Mouse (Mus musculus): ENCODE data around the gene Incenp. TPM values are rescaled to one million over a fixed set of nuclear protein-coding genes. Genes with fewer than 3 reads are reported as not detected.
"Not testable (repeated sequence)": the region's sequence is repeated elsewhere in the genome, so short reads cannot be mapped to it uniquely, and the experiment has no call there.

Gene Incenp
- polyA plus RNA-seq, 1 experiment from 2014 or later = 43.4 TPM

- Histone ChIP-seq H3K9me3 (ENCODE audit: low read length) (no peaks in the 10 kb centered on the region), H3K27ac (ENCODE audit: low read depth) (no peak overlapping the region), H3K4me2 (ENCODE audit: low read depth, low read length) (peak overlapping the region; percentile 1; the same call in 1 of the 2 replicates), H3K4me3 (ENCODE audit: low read depth, low read length) (no peak overlapping the region), H3K4me1 (ENCODE audit: insufficient read depth) (peaks cover 33% of the 10 kb centered on the region), H3K27me3 (ENCODE audit: insufficient read depth, low read length) (no peaks in the 10 kb centered on the region), H3K9ac (replicated peaks) (no peak overlapping the region), H3K36me3 (replicated peaks; ENCODE audit: insufficient read depth, low read length) (peaks cover 52% of the 10 kb centered on the region)
- TF ChIP-seq EP300 (IDR thresholded peaks at IDR 0.05; ENCODE audit: low read depth) (no peak), CTCF (IDR thresholded peaks at IDR 0.05; ENCODE audit: low read depth) (no peak)
- DNase-seq = peak; percentile 11
- WGBS (ENCODE audit: insufficient replicate concordance) = 51% methylated on average over 5 of the region's 5 CpGs
- ATAC-seq = no peak
These were observed 3.3 kb downstream of the Incenp start for GRCm38 (mm10) chr19:9896067-9896466.

GRCm38 (mm10) chr19:9886771-9887170 is 12.6 kb downstream of the Incenp start:
- H3K36me3 ChIP-seq (replicated peaks; ENCODE audit: insufficient read depth, low read length) = peaks cover 84% of the 10 kb centered on the region
- no peaks in the 10 kb centered on the region for H3K9me3 ChIP-seq (ENCODE audit: low read length)
- no peak overlapping the region for H3K4me3 ChIP-seq (ENCODE audit: low read depth, low read length)
- 67% methylated on average over 8 of the region's 8 CpGs for WGBS (ENCODE audit: insufficient replicate concordance)
- H3K4me1 ChIP-seq (ENCODE audit: insufficient read depth) = peaks cover under 1% of the 10 kb centered on the region; the same call in 1 of the 2 replicates
- ATAC-seq (peak; percentile 84), DNase-seq (peak; percentile 47)
- no peak overlapping the region; the same call in 1 of the 2 replicates for H3K4me2 ChIP-seq (ENCODE audit: low read depth, low read length)
- no peaks in the 10 kb centered on the region for H3K27me3 ChIP-seq (ENCODE audit: insufficient read depth, low read length)
- H3K9ac ChIP-seq (replicated peaks) = 0 out of 2 replicates have a peak overlapping the region, but pooled peaks have one; percentile 12
- TF ChIP-seq EP300 (IDR thresholded peaks at IDR 0.05; ENCODE audit: low read depth) = no peak
- TF ChIP-seq CTCF (IDR thresholded peaks at IDR 0.05; ENCODE audit: low read depth) = no peak
- no peak overlapping the region for H3K27ac ChIP-seq (ENCODE audit: low read depth)

GRCm38 (mm10) chr19:9886348-9886747 is 13.0 kb downstream of the Incenp start:
- Histone ChIP-seq H3K4me3 (ENCODE audit: low read depth, low read length) (no peak overlapping the region), H3K36me3 (replicated peaks; ENCODE audit: insufficient read depth, low read length) (peaks cover 84% of the 10 kb centered on the region), H3K9me3 (ENCODE audit: low read length) (no peaks in the 10 kb centered on the region), H3K9ac (replicated peaks) (0 out of 2 replicates have a peak overlapping the region, but pooled peaks have one; percentile 12), H3K4me2 (ENCODE audit: low read depth, low read length) (no peak overlapping the region), H3K27me3 (ENCODE audit: insufficient read depth, low read length) (no peaks in the 10 kb centered on the region), H3K27ac (ENCODE audit: low read depth) (no peak overlapping the region), H3K4me1 (ENCODE audit: insufficient read depth) (no peaks in the 10 kb centered on the region; the same call in 1 of the 2 replicates)
- 53% methylated on average over 1 of the region's 1 CpGs for WGBS (ENCODE audit: insufficient replicate concordance)
- no peak for DNase-seq
- ATAC-seq = 0 out of 2 replicates have a peak, but pooled peaks have one; percentile 9
- no peak for TF ChIP-seq CTCF (IDR thresholded peaks at IDR 0.05; ENCODE audit: low read depth)
- no peak for TF ChIP-seq EP300 (IDR thresholded peaks at IDR 0.05; ENCODE audit: low read depth)

GRCm38 (mm10) chr19:9878186-9878835 is 21.0 kb downstream of the Incenp start:
- WGBS (ENCODE audit: insufficient replicate concordance) = 96% methylated on average over 20 of the region's 20 CpGs
- Histone ChIP-seq H3K36me3 (replicated peaks; ENCODE audit: insufficient read depth, low read length) (peaks cover 90% of the 10 kb centered on the region), H3K27ac (ENCODE audit: low read depth) (no peak overlapping the region), H3K27me3 (ENCODE audit: insufficient read depth, low read length) (no peaks in the 10 kb centered on the region), H3K9ac (replicated peaks) (no peak overlapping the region), H3K4me1 (ENCODE audit: insufficient read depth) (no peaks in the 10 kb centered on the region), H3K4me3 (ENCODE audit: low read depth, low read length) (no peak overlapping the region), H3K4me2 (ENCODE audit: low read depth, low read length) (no peak overlapping the region), H3K9me3 (ENCODE audit: low read length) (no peaks in the 10 kb centered on the region)
- no peak for ATAC-seq
- no peak for DNase-seq
- TF ChIP-seq CTCF (IDR thresholded peaks at IDR 0.05; ENCODE audit: low read depth) (no peak), EP300 (IDR thresholded peaks at IDR 0.05; ENCODE audit: low read depth) (no peak)

GRCm38 (mm10) chr19:9865466-9865865 is 33.9 kb downstream of the Incenp start:
- Histone ChIP-seq H3K4me2 (ENCODE audit: low read depth, low read length) (no peak overlapping the region), H3K9ac (replicated peaks) (no peak overlapping the region), H3K27me3 (ENCODE audit: insufficient read depth, low read length) (no peaks in the 10 kb centered on the region), H3K9me3 (ENCODE audit: low read length) (no peaks in the 10 kb centered on the region), H3K36me3 (replicated peaks; ENCODE audit: insufficient read depth, low read length) (no peaks in the 10 kb centered on the region; the same call in 1 of the 2 replicates), H3K27ac (ENCODE audit: low read depth) (no peak overlapping the region), H3K4me1 (ENCODE audit: insufficient read depth) (no peaks in the 10 kb centered on the region), H3K4me3 (ENCODE audit: low read depth, low read length) (no peak overlapping the region)
- DNase-seq (no peak), ATAC-seq (no peak)
- TF ChIP-seq EP300 (IDR thresholded peaks at IDR 0.05; ENCODE audit: low read depth) (no peak), CTCF (IDR thresholded peaks at IDR 0.05; ENCODE audit: low read depth) (no peak)

DNA sequence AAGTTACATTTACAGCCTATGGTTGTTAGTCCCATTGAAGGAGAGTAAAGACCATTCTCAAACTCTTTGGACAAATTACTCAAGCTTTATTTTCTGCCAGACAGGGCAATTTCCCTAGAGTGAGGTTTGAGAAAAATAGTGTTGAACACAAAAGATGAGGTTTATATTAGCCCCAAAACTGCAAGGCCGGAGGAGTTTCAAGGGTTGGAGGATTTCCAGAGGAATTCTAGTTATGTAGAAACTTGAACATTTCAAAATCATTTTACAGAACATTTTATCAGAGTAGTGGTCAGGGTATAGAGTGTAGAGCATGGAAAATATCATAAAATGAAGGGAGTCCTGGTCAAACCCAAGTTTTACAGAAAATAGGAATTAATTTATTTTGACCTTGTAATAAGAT is 34.5 kb downstream of the Incenp start:
- no peak for TF ChIP-seq EP300 (IDR thresholded peaks at IDR 0.05; ENCODE audit: low read depth)
- TF ChIP-seq CTCF (IDR thresholded peaks at IDR 0.05; ENCODE audit: low read depth) = no peak
- Histone ChIP-seq H3K9ac (replicated peaks) (no peak overlapping the region), H3K27ac (ENCODE audit: low read depth) (no peak overlapping the region), H3K4me1 (ENCODE audit: insufficient read depth) (no peaks in the 10 kb centered on the region), H3K36me3 (replicated peaks; ENCODE audit: insufficient read depth, low read length) (no peaks in the 10 kb centered on the region), H3K27me3 (ENCODE audit: insufficient read depth, low read length) (no peaks in the 10 kb centered on the region), H3K4me2 (ENCODE audit: low read depth, low read length) (no peak overlapping the region), H3K4me3 (ENCODE audit: low read depth, low read length) (no peak overlapping the region), H3K9me3 (ENCODE audit: low read length) (no peaks in the 10 kb centered on the region)
- ATAC-seq (no peak), DNase-seq (no peak)
- 81% methylated on average over 1 of the region's 1 CpGs for WGBS (ENCODE audit: insufficient replicate concordance)

GRCm38 (mm10) chr19:9860821-9861220 is 38.5 kb downstream of the Incenp start:
- H3K27ac ChIP-seq (ENCODE audit: low read depth); H3K4me3 ChIP-seq (ENCODE audit: low read depth, low read length); DNase-seq; H3K9ac ChIP-seq (replicated peaks); H3K4me1 ChIP-seq (ENCODE audit: insufficient read depth); ATAC-seq; H3K9me3 ChIP-seq (ENCODE audit: low read length); H3K4me2 ChIP-seq (ENCODE audit: low read depth, low read length); H3K27me3 ChIP-seq (ENCODE audit: insufficient read depth, low read length); H3K36me3 ChIP-seq (replicated peaks; ENCODE audit: insufficient read depth, low read length): not testable (repeated sequence)
- WGBS (ENCODE audit: insufficient replicate concordance) = 81% methylated on average over 2 of the region's 3 CpGs

- H3K27ac ChIP-seq (ENCODE audit: low read depth); H3K36me3 ChIP-seq (replicated peaks; ENCODE audit: insufficient read depth, low read length); DNase-seq; H3K9me3 ChIP-seq (ENCODE audit: low read length); H3K4me1 ChIP-seq (ENCODE audit: insufficient read depth); H3K4me3 ChIP-seq (ENCODE audit: low read depth, low read length); H3K4me2 ChIP-seq (ENCODE audit: low read depth, low read length); H3K9ac ChIP-seq (replicated peaks); H3K27me3 ChIP-seq (ENCODE audit: insufficient read depth, low read length); ATAC-seq: not testable (repeated sequence)
- WGBS (ENCODE audit: insufficient replicate concordance) = 44% methylated on average over 3 of the region's 3 CpGs
These were observed 49.8 kb downstream of the Incenp start for GRCm38 (mm10) chr19:9849368-9850075.
